ENCODE assay signal across 19 mouse cellular contexts in the genomic region with DNA sequence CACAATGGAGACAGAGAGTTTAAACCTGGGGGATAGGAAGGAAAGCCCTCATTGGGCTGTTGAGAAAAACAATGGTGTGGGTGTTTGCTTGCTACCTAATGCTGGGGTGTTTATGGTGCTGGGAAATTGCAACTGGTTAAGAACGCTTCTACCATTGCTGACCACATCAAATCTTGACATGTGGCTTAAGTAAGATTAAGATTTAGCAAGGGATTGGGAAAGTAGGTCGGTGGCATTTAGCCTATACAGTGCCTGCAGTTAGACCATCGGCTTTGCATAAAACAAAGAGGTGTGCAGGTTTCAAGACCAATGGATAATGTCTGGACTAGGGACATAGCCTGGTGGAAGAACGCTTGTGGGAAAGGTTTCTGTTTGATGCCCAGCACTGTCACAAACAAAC.
"Had no signal": no experiment of that assay in that cellular context is flagged by ENCODE, and none has a peak within 500 bp of the region (broad histone marks: within the 10 kb centered on the region; RNA-seq: fewer than 3 reads in every experiment).

No protein-coding gene starts in this region.

- H3K4me3 ChIP-seq: liver, embryonic 13.5 days; liver, embryonic 15.5 days; lung, embryonic 15.5 days; midbrain, embryonic 10.5 days; midbrain, embryonic 12.5 days; myocyte; neural tube, embryonic 13.5 days; neural tube, embryonic 15.5 days had no signal

- H3K4me1 ChIP-seq: liver, embryonic 13.5 days; liver, embryonic 15.5 days; lung, embryonic 15.5 days had no signal

- H3K9ac ChIP-seq: liver, embryonic 13.5 days; liver, embryonic 15.5 days; liver, postnatal 0 days; lung, embryonic 15.5 days; midbrain, embryonic 12.5 days; neural tube, embryonic 13.5 days; neural tube, embryonic 15.5 days had no signal

- H3K36me3 ChIP-seq: liver, embryonic 13.5 days; liver, embryonic 15.5 days; lung, embryonic 15.5 days; midbrain, embryonic 10.5 days; midbrain, embryonic 12.5 days; neural tube, embryonic 13.5 days; neural tube, embryonic 15.5 days had no signal

- DNase-seq: liver, embryonic 13.5 days; liver, postnatal 0 days; lung, adult 2 months; lung, postnatal 14 days; lung, postnatal 4 days; right cerebral cortex, postnatal 25 days; right cerebral cortex, postnatal 4 days; spleen, adult 18-20 months; thymus, adult 18-20 months; thymus, postnatal 14 days; thymus, postnatal 36 days had no signal

- H3K9me3 ChIP-seq: liver, embryonic 13.5 days; liver, embryonic 15.5 days; lung, embryonic 15.5 days; midbrain, embryonic 10.5 days; midbrain, embryonic 12.5 days; neural tube, embryonic 13.5 days; neural tube, embryonic 15.5 days had no signal

- H3K27ac ChIP-seq: liver, embryonic 13.5 days; liver, embryonic 15.5 days; lung, embryonic 15.5 days; midbrain, embryonic 12.5 days; neural tube, embryonic 13.5 days; neural tube, embryonic 15.5 days had no signal

- H3K4me2 ChIP-seq: liver, embryonic 13.5 days; liver, embryonic 15.5 days; lung, embryonic 15.5 days; midbrain, embryonic 12.5 days; neural tube, embryonic 13.5 days; neural tube, embryonic 15.5 days had no signal

- H3K27me3 ChIP-seq: liver, embryonic 13.5 days; lung, embryonic 15.5 days; neural tube, embryonic 15.5 days had no signal

- ATAC-seq: liver, postnatal 0 days; lung, postnatal 0 days had no signal
